Mouse (Mus musculus) urinary bladder, adult 18-20 months (tissue): ENCODE results near the gene Wdr81.

Source experiments
- DNase-seq, 2 experiments: peaks; one replicate each; pipeline ENCODE4 v3.0.0; 2022; ENCODE audit warnings: low spot score in 2 of 2, mixed read lengths in 2 of 2

Wdr81 gene

DNA sequence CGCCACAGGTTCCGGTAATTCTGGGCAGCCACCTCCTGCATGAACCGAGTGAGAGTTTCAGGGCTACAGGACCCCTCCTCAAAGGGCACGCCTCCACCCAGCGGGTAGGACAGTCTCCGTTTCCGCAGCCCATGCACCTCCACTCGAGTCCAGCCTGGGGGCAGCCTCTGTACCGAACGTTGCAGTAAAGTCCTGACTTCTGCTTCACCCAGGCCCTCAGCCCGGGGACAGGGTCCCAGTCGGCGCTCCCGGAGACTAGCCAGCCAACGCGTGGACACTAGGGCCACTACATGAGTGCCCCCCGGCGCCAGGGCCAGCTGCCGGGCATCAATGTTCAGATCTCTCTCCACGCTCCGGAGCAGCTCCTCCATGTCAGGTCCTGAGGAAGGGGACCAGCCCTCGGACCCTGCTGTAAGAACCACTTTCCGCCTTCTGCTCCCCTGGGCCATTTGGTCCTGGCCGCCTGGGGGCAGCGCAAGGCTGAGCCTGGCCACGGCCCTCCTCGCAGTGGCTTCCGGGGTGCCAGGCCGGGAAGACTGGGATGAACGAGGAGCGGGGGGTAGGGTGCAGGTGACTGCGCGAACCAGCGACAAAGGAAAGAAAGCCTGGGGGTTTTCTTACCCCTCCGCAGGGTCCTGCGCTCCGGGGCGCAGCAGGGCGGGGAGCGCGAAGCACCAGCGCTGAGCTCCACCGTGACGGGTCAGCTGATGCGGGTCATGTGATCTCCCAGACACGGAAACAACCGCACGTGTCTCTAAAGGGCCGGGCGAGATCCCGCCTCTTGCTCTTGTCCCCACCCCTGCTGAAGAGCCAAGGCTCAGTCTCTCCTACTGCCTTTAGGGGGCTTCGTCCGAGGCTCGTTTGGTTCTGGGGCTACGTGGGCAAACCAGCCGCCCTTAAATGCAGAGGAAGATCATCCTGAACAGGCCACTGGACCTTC, at the start of gene Wdr81:
Gene Wdr81 (minus strand): TSS at position 727 of the 940 bp plus-strand sequence.
- peak; percentile 86 to 89 for DNase-seq

DNA sequence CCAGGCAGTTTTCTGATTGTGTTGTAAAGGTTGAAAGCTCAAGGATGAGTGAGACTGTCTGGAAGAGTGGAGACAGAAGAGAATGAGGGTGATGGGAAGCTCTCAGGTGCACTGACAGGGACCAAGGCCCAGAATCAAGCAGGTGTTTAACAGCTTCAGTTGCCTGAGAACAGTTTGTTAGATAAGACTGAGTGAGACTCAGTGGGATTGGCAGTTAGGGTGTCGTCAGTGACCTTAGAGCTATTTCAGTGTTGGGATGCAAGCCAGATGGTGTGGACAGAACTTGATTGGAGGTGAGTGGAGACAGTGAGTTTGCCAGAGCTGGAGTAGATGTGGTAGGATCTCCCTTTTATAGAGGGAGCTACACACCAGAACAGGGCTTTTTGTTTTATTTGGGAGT, 43.6 kb upstream of the Wdr81 start:
- DNase-seq, result no peak

DNA sequence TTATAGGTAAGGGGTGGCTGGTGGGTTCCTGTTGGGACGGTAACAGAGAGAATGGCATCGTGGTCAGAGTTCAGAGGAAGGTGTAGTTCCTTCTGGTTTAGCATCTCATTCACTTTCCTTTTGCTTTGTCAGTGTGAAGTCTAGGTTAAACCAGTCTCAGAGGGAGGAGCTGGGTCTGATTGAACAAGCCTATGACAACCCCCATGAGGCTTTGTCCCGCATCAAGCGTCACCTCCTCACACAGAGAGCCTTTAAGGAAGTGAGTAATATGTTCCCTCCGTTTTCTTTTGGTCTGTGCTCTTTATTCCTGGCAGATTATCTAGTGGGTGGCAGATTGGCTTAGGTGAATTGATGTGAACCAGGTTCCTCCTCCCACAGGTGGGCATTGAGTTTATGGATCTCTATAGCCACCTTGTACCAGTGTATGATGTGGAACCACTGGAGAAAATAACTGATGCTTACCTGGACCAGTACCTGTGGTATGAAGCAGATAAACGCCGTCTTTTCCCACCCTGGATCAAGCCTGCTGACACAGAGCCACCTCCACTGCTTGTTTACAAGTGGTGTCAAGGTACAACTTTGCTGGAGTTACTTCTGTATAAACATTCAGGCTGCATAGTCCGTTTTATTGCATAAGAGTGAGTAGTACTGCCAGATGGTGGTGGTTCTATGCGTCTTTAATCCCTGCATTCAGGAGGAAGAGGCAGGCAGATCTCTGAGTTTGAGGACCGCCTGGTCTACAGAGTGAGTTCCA, 40.0 kb upstream of the Wdr81 start:
- DNase-seq, result no peak

DNA sequence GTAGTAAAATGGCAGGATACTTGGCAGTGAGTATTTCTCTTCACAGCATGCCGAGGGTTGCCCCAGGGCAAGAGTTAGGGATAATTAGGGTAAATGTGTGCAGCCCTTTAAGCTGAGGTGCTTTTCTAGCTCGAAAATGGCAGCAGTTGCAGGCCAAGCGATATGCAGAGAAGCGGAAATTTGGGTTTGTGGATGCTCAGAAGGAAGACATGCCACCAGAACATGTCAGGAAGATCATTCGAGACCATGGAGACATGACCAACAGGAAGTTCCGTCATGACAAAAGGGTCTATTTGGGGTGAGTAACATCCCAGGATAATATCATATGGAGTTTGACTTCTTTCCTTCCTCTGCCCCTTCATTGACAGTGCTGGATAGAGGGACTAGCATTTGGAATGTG, 33.0 kb upstream of the Wdr81 start:
- DNase-seq, result no peak

DNA sequence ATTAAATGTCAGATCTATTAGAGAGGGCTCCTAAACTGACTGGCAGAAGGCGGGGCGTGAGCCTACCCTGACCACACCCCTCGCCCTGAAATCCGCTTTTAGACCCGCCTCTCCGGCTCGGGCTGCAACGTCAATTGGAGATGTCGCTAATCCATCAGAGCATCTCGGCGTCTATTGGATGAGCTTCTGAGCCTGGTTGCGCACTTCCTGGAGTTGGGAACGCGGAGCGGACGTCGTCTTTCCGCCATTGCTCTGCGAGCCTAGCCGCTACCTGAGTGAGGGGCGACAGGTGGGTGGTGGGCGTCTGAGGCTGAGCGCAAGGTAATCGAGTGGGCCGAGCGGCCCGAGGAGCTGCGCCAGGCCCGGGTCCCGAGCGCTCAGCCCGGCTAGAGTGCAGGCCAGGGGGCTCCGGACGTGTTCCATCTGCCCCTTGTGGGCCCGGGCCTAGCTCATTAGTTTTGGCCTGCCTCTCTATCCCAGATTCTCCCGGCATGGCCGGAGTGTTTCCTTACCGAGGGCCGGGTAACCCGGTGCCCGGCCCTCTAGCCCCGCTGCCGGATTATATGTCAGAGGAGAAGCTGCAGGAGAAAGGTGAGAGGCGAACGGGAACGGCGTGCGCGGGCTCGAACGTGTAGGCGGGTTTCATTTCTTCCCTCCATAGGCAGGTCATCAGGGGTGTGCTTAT, 32.2 kb upstream of the Wdr81 start, which contains the start of gene Prpf8:
Gene Prpf8 (plus strand): TSS at position 216 of the 685 bp plus-strand sequence.
- peak; percentile 95 to 97 for DNase-seq

DNA sequence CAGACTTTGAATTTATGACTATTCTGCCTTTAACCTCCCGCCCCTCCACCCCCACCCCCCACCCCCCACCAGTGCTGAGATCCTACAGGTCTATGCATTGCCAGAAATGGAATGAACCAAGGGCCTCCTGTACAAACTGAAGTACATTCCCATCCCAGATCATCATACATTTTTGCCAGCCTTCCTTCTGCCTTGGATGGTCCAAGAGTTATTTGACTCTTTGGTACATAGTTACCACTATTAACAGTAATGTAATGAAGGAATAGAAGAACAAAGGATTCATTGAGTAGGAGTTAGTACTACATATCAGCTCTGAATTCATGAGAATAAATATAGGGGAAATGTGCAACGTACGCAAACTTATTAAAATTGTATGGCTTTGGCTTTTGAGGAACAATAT, 31.7 kb upstream of the Wdr81 start:
- DNase-seq, result no peak

DNA sequence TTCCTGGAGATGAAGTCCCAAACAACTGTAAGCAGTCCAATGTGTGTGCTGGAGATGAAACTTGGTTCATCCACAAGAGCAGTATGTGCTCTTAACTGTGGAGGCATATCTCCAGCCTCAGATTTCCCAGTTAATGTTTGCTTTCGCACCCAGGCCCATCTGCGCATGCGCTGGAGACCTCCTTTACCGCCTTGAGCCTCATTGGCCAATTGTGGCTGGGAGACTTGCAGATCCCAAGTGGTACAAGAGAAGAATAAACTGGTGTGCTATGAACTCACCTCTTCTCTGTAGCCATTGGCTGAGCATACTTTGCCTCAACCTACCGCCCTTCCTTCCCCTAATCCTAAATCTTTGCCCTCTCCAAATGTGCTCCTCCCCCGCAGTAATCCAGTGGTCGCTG, 18.9 kb upstream of the Wdr81 start:
- DNase-seq, result no peak

DNA sequence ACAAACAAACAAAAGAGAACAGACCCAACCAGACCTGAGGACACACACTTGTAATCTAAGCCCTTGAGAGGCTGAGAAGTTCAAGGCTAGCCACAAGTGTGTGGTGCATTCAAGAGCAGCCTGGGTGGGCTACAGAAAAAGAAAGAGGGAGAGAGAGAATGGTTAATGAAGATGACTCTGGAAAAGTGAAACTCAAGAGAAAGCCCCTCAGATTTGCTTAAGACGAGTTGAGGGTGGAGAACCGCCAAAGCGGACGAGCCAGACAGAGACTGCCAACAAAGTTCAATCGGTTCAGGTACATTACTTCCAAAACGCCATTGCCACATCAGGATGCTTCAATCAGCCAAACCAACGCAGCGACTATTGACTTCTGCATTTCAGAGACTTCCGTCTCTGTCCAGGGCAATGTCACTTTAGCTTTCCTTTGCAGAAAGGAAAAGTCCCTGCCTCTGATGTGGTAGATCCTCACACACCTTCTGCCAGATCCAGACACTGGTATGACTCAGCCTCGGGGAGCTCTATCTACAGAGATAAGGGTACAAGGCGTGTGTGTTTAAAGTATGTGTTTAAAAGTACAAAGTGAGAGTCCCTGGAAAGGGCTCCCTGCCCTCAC, 18.1 kb upstream of the Wdr81 start:
- no peak for DNase-seq

DNA sequence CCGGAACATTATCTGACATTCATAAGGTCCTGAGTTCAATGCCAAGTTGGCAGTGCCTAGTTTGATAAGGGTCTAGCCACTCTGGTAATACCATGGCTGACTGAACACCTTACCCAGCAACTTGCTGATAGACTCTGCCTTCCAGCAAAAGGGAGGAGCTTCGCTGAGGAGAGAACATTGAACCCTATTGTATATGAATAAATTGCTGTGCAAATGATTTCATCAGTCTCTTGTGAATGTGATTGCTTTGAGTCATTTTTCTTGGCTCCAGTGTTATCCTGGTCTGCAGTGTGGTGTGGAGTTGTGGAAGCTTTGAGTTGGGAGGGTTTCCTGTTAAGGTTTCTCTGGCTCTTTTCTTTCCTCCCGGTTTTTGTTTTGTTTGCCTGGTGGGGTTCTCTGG, 16.2 kb upstream of the Wdr81 start:
- DNase-seq, result no peak

DNA sequence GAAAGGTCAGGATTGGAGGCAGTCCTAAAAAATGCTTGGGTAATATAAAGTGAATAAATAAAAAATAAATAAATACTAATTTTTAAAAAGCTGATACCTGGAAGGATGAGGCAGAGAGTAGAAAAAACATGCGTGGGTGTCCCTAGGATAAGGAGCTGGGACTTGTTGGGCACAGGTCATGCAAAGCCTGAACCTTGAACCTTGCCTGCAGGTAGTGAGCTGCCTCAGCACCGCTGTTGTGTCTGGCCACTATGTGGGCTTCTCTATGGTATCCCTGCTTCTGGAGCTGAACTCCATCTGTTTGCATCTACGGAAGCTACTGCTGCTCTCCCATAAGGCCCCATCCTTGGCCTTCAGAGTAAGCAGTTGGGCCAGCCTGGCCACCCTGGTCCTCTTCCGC, 14.7 kb upstream of the Wdr81 start:
- DNase-seq, result no peak

DNA sequence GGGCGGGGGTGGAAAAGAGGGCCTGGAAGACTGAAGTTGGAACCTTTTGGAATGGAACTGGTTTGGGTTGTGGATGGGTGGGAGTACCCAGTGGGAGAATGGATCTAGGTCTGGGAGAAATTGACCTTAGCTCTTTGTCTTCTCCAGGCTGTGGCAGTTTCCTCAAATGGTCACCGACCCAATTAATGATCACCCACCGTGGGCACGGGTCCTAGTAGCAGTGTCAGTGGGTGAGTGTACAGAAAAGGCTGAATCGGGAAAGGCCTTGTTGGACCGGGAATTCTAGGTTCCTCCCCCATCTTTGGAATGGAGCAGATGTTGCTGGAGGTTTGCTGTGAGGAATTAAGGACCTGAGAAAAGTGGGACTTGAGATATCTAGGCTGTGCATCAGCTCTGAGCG, 13.9 kb upstream of the Wdr81 start:
- no peak for DNase-seq

DNA sequence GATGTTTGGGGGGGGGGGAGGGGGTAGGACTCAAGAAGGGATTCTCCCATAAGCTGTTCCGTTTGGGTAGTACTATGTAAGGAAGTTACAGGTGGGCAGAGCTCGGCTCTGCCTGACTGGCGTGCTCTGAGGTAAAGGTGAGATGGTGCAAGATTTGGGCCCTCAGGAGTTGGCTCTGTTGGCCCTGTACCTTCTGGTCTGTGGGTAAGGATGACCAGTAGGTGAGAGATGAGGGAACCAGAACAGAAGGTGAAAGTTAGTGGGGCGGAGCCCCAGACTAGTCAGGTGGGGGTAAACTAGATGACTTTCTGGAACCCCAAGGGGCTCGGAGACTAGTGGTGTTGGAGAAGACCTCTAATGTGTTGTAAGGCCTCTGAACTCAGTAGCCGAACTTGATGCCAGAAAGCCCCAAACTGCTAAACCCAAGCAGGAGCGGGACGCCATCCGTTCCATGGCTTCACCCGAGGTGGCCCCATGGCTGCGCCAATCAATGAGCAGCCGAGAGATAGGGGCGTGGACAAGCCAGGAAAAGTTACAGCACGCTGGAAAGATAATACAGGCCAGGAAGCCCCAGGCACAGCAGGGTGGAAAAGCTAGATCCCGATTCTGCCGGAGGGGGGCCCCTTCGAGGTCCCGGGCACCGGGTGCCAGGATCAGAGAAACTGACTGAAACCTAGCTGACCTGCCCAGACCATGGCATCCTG, 13.1 kb upstream of the Wdr81 start:
- no peak for DNase-seq

DNA sequence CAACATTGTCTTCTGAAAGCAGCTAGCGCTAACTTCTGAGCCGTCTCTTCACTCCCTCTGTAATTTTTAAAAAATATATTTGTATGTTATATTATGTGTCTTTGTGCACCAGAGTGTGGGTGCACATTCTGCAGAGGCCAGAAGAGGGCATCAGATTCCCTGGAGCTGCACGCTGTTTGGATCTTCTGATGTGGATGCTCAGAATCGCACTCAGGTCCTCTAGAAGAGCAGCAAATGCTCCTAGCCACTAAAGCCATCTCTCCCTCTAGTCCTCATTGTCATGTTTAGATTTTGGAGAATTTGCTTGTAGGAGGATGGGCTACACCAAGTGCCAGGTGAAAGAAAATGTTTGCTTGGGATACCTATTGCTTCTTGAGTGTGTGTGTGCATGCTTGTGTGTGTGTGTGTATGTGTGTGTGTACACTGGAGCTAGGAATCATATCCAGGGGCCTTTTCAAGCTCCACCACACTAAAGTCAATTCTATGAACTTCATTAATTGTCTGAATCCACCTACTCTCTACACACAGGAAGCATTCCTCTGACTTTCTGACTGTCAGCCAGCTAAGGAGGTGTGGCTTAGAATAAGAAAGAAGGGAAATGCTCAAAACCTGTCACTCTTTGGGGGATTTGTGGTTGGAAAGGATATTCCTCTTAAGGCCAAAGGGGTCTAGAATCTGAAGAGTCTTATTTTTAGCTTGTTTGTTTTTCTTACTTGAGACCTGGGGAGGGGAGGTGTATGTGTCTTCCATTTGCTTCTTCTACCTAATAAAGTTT, 12.4 kb upstream of the Wdr81 start:
- no peak for DNase-seq

DNA sequence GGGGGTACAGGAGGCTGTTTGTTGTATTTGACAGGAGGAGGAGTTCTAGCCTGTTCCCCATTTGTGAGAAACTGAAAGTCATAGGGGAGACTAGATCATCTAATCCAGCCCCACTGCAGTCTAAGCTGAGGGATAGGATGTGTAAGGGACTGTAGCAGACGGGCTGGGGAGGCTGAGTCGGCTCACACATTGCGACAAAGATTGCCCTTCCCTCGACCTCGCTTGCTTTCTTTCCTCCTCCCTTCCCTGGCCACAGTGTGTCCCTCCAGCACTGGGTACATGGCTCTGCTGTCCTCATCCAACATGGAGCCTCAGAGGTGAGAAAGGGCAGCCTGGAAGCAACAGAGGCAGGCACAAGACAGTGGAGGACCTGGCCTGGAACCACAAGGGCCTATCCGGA, 10.5 kb upstream of the Wdr81 start:
- DNase-seq, result no peak

DNA sequence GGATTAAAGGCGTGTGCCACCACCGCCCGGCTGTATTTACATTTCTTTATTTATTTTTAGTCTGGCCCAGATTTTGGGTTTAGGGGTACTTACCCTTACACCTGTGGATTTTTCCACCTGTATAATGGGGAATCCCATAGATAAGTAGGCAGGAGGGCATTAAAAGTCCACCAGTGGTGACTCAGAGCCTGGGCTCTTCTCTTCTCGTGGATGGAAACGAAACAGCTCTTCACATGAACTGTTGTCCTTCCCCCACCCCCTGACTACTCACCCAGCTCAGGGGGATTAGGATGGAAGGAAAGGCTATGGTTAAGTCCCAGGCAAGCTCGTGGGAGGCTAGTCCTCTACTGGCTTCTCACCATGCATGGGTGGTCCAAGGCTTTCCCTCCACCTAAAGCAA, 9.9 kb upstream of the Wdr81 start:
- no peak for DNase-seq

DNA sequence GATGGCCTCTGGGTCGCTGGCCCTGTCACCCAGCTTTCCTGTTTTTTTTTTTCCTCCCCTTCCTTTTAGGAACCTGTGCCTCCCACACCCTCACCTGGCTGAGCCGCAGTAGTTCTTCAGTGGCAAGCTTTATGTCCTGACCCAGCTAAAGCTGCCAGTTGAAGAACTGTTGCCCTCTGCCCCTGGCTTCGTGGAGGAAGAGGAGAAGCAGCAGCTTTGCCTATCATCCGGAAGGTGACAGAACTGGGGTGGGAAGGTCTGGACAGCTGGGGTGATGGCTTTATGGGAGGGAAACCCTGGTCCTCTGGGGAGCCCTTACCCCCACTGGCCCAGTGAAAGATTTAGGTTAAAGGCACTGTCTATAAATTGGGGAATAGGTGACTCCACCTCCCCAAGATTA, 9.1 kb upstream of the Wdr81 start:
- no peak for DNase-seq

DNA sequence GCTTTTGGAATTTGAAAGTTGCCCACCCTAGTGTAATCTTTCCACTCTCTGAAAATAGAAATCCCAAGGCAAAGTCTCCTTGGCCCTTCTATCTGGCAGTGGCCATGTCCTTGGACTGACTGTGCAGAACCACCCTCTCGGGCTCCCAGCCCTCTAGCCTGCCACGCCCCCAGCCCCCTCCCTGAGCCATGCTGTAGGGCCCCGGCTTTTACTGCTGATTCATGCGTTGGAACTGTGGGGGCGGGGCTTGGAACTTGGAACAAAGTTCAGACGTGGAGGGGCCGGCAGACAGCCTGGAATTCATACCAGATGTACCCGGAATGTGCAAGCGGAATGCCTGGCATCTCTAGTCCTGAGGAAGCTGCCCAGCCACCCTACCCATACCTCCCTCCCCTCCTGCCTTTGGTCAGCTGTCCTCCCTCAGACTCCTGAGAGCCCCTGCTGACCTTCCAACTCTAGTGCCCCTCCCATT, 8.4 kb upstream of the Wdr81 start:
- peak; percentile 73 to 92 for DNase-seq

DNA sequence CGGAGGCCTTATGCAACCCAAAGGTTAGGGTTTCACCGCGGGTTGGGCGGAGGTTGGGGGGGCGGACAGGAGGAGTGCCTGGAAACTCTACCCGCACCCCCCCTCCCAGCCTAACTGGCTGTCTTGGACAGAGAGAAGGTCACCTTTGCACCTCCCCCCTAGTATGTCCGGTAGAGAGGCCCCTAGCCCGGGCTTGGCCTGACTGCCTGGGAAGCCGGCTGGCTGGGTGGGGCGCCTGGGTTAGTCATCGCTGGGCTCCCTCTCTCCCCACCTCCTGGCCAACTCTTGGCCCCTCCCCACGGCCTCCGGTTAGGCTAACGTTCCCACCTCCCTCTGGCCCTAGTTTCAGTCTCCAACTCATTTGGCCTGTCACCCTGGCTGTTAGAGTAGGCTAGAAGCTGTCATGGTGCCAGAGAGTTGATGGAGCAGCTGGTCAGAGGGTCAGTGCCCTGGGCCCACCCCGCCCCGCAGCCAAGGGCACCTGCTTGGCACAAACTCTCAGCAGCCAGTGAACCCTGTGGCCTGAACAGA, 7.8 kb upstream of the Wdr81 start:
- peak; percentile 73 to 88 for DNase-seq

DNA sequence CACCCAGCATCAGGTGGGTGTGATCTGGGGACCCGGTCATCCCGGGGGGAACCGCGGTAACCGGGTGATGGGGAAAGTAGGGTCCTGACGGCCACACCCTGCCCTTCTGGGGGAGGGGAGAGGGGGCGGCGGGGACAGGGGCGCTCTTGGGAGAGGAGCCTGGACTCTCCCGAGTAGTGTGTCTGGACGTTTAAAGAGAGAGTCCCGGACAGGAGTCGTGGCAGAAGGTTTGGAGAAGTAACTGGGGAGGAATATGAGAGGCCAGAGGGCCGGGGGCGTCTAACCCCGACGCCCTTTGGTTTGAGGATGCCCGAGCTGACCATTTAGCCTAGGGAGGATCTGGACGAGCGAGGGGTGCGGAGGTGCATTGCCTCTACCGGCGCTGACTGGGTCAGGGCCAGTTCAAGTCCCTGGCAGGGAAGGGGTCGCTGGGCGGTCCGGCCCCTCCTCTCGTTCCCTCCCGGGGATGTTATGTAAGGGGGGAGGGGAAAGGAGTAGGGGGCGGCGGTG, 7.3 kb upstream of the Wdr81 start:
- DNase-seq, result no peak
